Mouse (Mus musculus) neutrophil, adult 59 days (primary cell): ENCODE results near the gene Tanc2. TPM values are rescaled to one million over a fixed set of nuclear protein-coding genes. Genes with fewer than 3 reads are reported as not detected.

Experiments used
- total RNA-seq, 2 experiments: library from RNA; stranded (reverse); gene quantifications; 1 replicate in 1 of 2; 2 replicates in 1 of 2; pipeline ENCODE4 v1.2.4; 2023

Tanc2 gene
- total RNA-seq: 1 to 10 TPM; 3.0 to 9.4 TPM

GRCm38 (mm10) chr11:105589877-105590641 lies at the start of gene Tanc2:
Gene Tanc2, plus strand, starts transcription at chr11:105589986.

GRCm38 (mm10) chr11:105952911-105953386 lies 363.2 kb downstream of the Tanc2 start, which contains the start of gene Cyb561:
Gene Cyb561, minus strand, starts transcription at chr11:105953336.

GRCm38 (mm10) chr11:105967741-105968574 lies 378.2 kb downstream of the Tanc2 start, which contains the start of gene Ace:
Gene Ace, plus strand, starts transcription at chr11:105967945.

Other genes with a start within 250 kb of the Tanc2 start
- not detected for gene March10, start 133.3 kb upstream of the Tanc2 start, total RNA-seq